Mouse (Mus musculus) adrenal gland, adult 10 weeks (tissue): Measurements from ENCODE around the gene Olfr156. TPM values are rescaled to one million over a fixed set of nuclear protein-coding genes. Genes with fewer than 3 reads are reported as not detected.

ENCODE experiments used
- polyA plus RNA-seq: library from polyadenylated mRNA; stranded (reverse); fragments of 350-450 nt; fragmentation: Illumina TruSeq; extraction: RNeasy Lipid Tissue Mini Kit (QIAGEN cat#74804); gene quantifications from one replicate; pipeline ENCODE4 v1.2.3, GENCODE M21; 2014; ENCODE audit warnings: low read depth, low replicate concordance

The Olfr156 gene
- polyA plus RNA-seq: not detected

GRCm38 (mm10) chr4:43823845-43824337 is at the start of gene Olfr156:
Gene Olfr156 (minus strand): TSS chr4:43823895.

GRCm38 (mm10) chr4:43851265-43851664 is 27.6 kb upstream of the Olfr156 start, which contains the start of gene Olfr155:
Gene Olfr155 (plus strand): TSS chr4:43851565.

GRCm38 (mm10) chr4:43840101-43840500 is 16.4 kb upstream of the Olfr156 start, which contains the start of gene Olfr157:
Gene Olfr157 (minus strand): TSS chr4:43840201.

GRCm38 (mm10) chr4:43770909-43771308 is 52.8 kb downstream of the Olfr156 start, which contains the start of gene Olfr159:
Gene Olfr159 (minus strand): TSS chr4:43771009.

Other genes with a start within 250 kb of the Olfr156 start
- gene Rgp1, start 245.2 kb downstream of the Olfr156 start, polyA plus RNA-seq: 3.9 TPM
- gene Gba2, start 245.0 kb downstream of the Olfr156 start, polyA plus RNA-seq: 2.4 TPM
- not detected for gene Msmp, start 239.4 kb downstream of the Olfr156 start, polyA plus RNA-seq
- 9.6 TPM for gene Npr2, start 192.0 kb downstream of the Olfr156 start, polyA plus RNA-seq
- not detected for gene Spag8, start 170.3 kb downstream of the Olfr156 start, polyA plus RNA-seq
- gene Hint2, start 167.4 kb downstream of the Olfr156 start, polyA plus RNA-seq: 3.3 TPM
- 2.6 TPM for gene Tmem8b, start 154.9 kb downstream of the Olfr156 start, polyA plus RNA-seq
- gene Fam221b, start 154.8 kb downstream of the Olfr156 start, polyA plus RNA-seq: 0.17 TPM
- gene Olfr70, start 123.1 kb downstream of the Olfr156 start, polyA plus RNA-seq: not detected
- gene Olfr71, start 113.6 kb downstream of the Olfr156 start, polyA plus RNA-seq: not detected
- gene Hrct1, start 96.7 kb downstream of the Olfr156 start, polyA plus RNA-seq: not detected
- 0.87 TPM for gene Spaar, start 93.9 kb downstream of the Olfr156 start, polyA plus RNA-seq
- gene Olfr159, start 52.9 kb downstream of the Olfr156 start, polyA plus RNA-seq: not detected
- not detected for gene Olfr157, start 16.3 kb upstream of the Olfr156 start, polyA plus RNA-seq
- gene Olfr155, start 27.7 kb upstream of the Olfr156 start, polyA plus RNA-seq: not detected
- gene Reck, start 51.6 kb upstream of the Olfr156 start, polyA plus RNA-seq: 22.4 TPM
- 10.8 TPM for gene Glipr2, start 133.5 kb upstream of the Olfr156 start, polyA plus RNA-seq
- not detected for gene Ccin, start 159.6 kb upstream of the Olfr156 start, polyA plus RNA-seq
- gene Clta, start 180.6 kb upstream of the Olfr156 start, polyA plus RNA-seq: 75.8 TPM